Mouse (Mus musculus): ENCODE data around the gene Nlrp4c.

DNA sequence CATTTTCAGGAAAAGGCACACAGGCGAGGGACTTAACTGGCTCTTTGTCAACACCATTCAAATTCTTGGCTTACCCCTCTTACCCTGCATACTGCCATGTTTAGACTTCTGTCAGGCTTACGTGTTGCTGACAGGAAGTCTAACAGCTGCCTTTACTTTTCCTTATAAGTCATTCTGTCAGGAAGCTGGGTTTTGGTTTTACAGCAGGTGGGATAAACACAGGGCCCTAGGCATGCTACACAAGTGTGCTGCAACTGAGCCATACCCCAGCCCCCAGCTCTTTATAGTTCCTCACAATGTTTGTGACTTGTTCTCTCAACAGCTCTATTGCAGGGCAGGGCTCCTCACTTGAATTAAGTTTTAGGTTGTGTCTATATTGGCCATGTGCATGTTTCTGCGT is 94.3 kb downstream of the Nlrp4c start:
- TF ChIP-seq POLR2A (IDR thresholded peaks at IDR 0.05; ENCODE audit: low read depth, low read length) (no peak), CTCF (IDR thresholded peaks at IDR 0.05; ENCODE audit: borderline replicate concordance, insufficient read depth, low read length) (no peak)

Data from embryonic fibroblast, embryonic 13.5 days (primary cell).